Comparison of ENCODE assay signal across 8 mouse cellular contexts in the genomic region with DNA sequence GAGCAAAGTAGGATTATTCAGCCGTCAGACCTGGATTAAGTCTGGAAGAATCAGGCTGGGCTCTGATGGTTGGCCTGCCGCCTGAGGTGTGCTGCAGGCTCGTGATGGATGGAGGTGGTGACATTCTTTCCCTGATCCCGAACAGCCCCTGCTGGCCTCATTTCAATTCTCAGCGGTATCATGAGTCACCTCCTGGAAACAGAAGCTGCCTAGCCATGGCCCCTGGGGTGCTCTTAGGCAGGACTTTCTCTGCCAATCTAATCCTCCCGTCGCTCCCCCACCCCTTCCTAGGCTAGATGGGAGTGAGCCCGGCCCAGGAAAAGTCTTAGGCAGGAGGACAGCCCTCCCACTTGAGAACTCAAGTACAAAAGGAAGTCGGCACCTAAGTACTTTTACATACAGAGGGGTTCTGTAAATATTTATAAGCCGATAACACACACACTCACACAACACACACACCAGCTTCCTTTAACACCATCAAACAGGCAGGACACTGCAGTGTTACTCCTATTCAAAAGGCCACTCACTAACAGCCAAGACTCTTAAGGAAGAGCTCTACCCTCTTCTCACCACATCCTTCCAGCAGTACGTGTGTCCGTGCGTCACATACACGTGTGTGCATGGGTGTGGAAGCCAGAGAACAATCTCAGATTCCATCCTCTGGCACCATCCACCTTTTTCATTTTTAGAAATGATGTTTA.
DNase-seq lines count a peak whose midpoint lies in the region; ATAC-seq and TF ChIP-seq lines count a peak whose summit lies in the region.

No protein-coding gene starts in this region.

- peak overlapping the region; percentile 42 for H3K4me2 ChIP-seq in heart, embryonic 14.5 days (ENCODE audit: low read length)

- no peaks in the 10 kb centered on the region for H3K27me3 ChIP-seq in heart, embryonic 14.5 days (ENCODE audit: control insufficient read depth, insufficient read depth, low read length)

- peaks cover 6% of the 10 kb centered on the region; the same call in 1 of the 2 replicates for H3K9me3 ChIP-seq in heart, embryonic 14.5 days (ENCODE audit: control insufficient read depth, low read length)

- no peak for DNase-seq in layer of hippocampus, adult 2 months (ENCODE audit: low spot score in 2 of 2)
- no peak for DNase-seq in layer of hippocampus, postnatal 25 days (ENCODE audit: extremely low spot score in 1 of 2, low spot score in 1 of 2)
- peak; percentile 87 to 92 for DNase-seq in cerebellum, postnatal 25 days
- peak; percentile 50 to 73 for DNase-seq in kidney, postnatal 25 days
- peak; percentile 24 for DNase-seq in ovary, adult 18-20 months (ENCODE audit: low spot score)
- no peak for DNase-seq in retina, postnatal 1 day

- no peak for TF ChIP-seq CTCF in layer of hippocampus, adult 2 months (conservative IDR thresholded peaks at IDR 0.05)

- no peak overlapping the region for H3K4me3 ChIP-seq in layer of hippocampus, adult 2 months
- no peak overlapping the region for H3K4me3 ChIP-seq in heart, embryonic 14.5 days (ENCODE audit: control insufficient read depth in 1 of 2, insufficient read depth in 1 of 2, low read depth in 1 of 2, low read length in 2 of 2)

- ATAC-seq in heart, embryonic 14.5 days (ENCODE audit: insufficient number of reproducible peaks, insufficient read depth, low FRiP score, low read depth) = peak; percentile 67
- no peak for ATAC-seq in megakaryocyte, adult 5-6 weeks (ENCODE audit: poor library complexity, severe bottlenecking)

- H3K36me3 ChIP-seq in heart, embryonic 14.5 days (ENCODE audit: control insufficient read depth, insufficient read depth, low read length) = no peaks in the 10 kb centered on the region

- H3K4me1 ChIP-seq in heart, embryonic 14.5 days (ENCODE audit: control insufficient read depth in 2 of 2, insufficient read depth in 2 of 2, low read length in 2 of 2) = peaks cover 30 to 47% of the 10 kb centered on the region in 2 experiments

- 9% methylated on average over 14 of the region's 14 CpGs for WGBS in heart, embryonic 14.5 days

- peak overlapping the region; percentile 39; the same call in 1 of the 2 replicates for H3K27ac ChIP-seq in layer of hippocampus, adult 2 months
- peak overlapping the region in 1 of 2 experiments; percentile 37; a peak in 1 of 4 replicates for H3K27ac ChIP-seq in heart, embryonic 14.5 days (replicated peaks in 1 of 2; ENCODE audit: control insufficient read depth in 1 of 2, insufficient read depth in 1 of 2, low read depth in 2 of 2, low read length in 2 of 2)

- H3K9ac ChIP-seq in heart, embryonic 14.5 days (ENCODE audit: low read length) = no peak overlapping the region

Comparison
In these comparisons a context has a peak if more than half of its experiments do, and no peak if none do; other contexts are left out.
1. DNase-seq: peak in cerebellum, postnatal 25 days (2 of 2), kidney, postnatal 25 days (2 of 2) and ovary, adult 18-20 months (single experiment); none in layer of hippocampus, adult 2 months (0 of 2), layer of hippocampus, postnatal 25 days (0 of 2) and retina, postnatal 1 day (single experiment).